Mouse (Mus musculus) olfactory bulb, adult 2 months (tissue): ENCODE data around the gene Arfrp1.

Source experiments
- CTCF ChIP-seq: fragments of 200-500 bp; IDR thresholded peaks from 2 replicates; pipeline ENCODE4 v1.5.1; 2012; ENCODE audit warnings: low read depth, mild to moderate bottlenecking, low read length, moderate library complexity; ENCODE audit not compliant: insufficient read depth
- POLR2A ChIP-seq: fragments of 200-500 bp; IDR thresholded peaks from 2 replicates; pipeline ENCODE4 v1.6.1; 2012; ENCODE audit warnings: mild to moderate bottlenecking, low read depth, low read length, moderate library complexity; ENCODE audit not compliant: insufficient read depth

DNA sequence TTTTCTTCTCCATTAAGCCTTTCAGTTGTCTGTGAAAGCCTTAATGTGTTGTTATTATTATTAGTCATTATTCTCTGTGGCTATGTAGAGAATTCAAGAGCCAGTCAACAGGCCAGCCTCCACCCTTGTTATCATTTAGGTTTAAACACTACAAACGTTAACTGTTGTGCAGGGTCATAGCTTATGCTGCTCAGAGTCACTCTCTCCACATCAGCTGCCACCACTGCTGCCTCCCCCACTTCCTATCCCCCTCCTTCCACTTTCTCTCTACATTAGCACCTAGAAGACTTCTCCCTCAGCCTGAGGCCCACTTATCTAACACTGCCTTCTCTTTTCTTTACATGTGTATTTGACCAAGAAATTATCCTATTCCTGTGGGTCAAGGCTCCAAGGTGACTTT lies 36.3 kb upstream of the Arfrp1 start:
- no peak for TF ChIP-seq POLR2A
- no peak for TF ChIP-seq CTCF
